Mouse (Mus musculus) megakaryocyte, embryonic 14.5 days (primary cell): ENCODE measurements around the gene Zfyve19. TPM values are rescaled to one million over a fixed set of nuclear protein-coding genes. Genes with fewer than 3 reads are reported as not detected.
A peak's percentile ranks its signal among the peaks of the same experiment; 100 is the strongest.

Experiments used
- H3K27me3 ChIP-seq: replicated peaks from 2 replicates; pipeline ENCODE3; 2012; ENCODE audit warnings: inconsistent platforms
- H3K36me3 ChIP-seq: replicated peaks from 2 replicates; pipeline ENCODE3; 2012; ENCODE audit warnings: low read length, inconsistent platforms, mixed read lengths
- H3K4me1 ChIP-seq: 2 replicates; pipeline ENCODE4 v1.6.1; 2012; ENCODE audit warnings: inconsistent platforms
- H3K4me3 ChIP-seq: replicated peaks from 2 replicates; pipeline ENCODE3; 2012; ENCODE audit warnings: moderate library complexity, mild to moderate bottlenecking, inconsistent platforms
- H3K9me3 ChIP-seq: 2 replicates; pipeline ENCODE4 v1.6.1; 2012; ENCODE audit warnings: inconsistent platforms
- FLI1 ChIP-seq: IDR thresholded peaks from 2 replicates; pipeline ENCODE4 v1.6.1; 2012; ENCODE audit warnings: low read length, inconsistent platforms, mixed read lengths
- GATA1 ChIP-seq: IDR thresholded peaks from 3 replicates; pipeline ENCODE4 v1.6.1; 2012; ENCODE audit warnings: mixed read lengths, low read length, inconsistent platforms, borderline replicate concordance
- polyA plus RNA-seq: library from polyadenylated mRNA; stranded (reverse); fragments of >175 nt; gene quantifications from 2 replicates; pipeline ENCODE4 v1.2.3, GENCODE M21; 2012; ENCODE audit warnings: low replicate concordance; ENCODE audit not compliant: insufficient read depth

Gene Zfyve19
- polyA plus RNA-seq, 1 experiment: 19.5 TPM

GRCm38 (mm10) chr2:119172446-119172845, 36.0 kb upstream of the Zfyve19 start:
- TF ChIP-seq FLI1 (no peak), GATA1 (no peak)
- Histone ChIP-seq H3K9me3 (no peaks in the 10 kb centered on the region), H3K27me3 (peaks cover 10% of the 10 kb centered on the region), H3K4me1 (peaks cover 85% of the 10 kb centered on the region), H3K36me3 (peaks cover 18% of the 10 kb centered on the region), H3K4me3 (peak overlapping the region; percentile 78)

GRCm38 (mm10) chr2:119172862-119173576, 35.4 kb upstream of the Zfyve19 start:
- peaks cover 22% of the 10 kb centered on the region for H3K36me3 ChIP-seq
- no peaks in the 10 kb centered on the region for H3K9me3 ChIP-seq
- H3K4me1 ChIP-seq: peaks cover 81% of the 10 kb centered on the region
- peaks cover 6% of the 10 kb centered on the region for H3K27me3 ChIP-seq
- peak overlapping the region; percentile 78 for H3K4me3 ChIP-seq
- TF ChIP-seq GATA1 (no peak), FLI1 (no peak)

GRCm38 (mm10) chr2:119173991-119174651, 34.3 kb upstream of the Zfyve19 start, which contains the start of gene Gm14137:
TSS of gene Gm14137 (plus strand) at chr2:119174509.
- H3K9me3 ChIP-seq: no peaks in the 10 kb centered on the region
- no peak for TF ChIP-seq GATA1
- no peak for TF ChIP-seq FLI1
- H3K4me1 ChIP-seq: peaks cover 76% of the 10 kb centered on the region
- no peak within 1 kb of the TSS for H3K4me3 ChIP-seq
- peaks cover 6% of the 10 kb centered on the region for H3K27me3 ChIP-seq
- peaks cover 30% of the 10 kb centered on the region for H3K36me3 ChIP-seq

- TF ChIP-seq FLI1: no peak
- TF ChIP-seq GATA1: no peak
- H3K4me3 ChIP-seq: no peak overlapping the region
- H3K4me1 ChIP-seq: peaks cover 69% of the 10 kb centered on the region
- H3K27me3 ChIP-seq: peaks cover 6% of the 10 kb centered on the region
- no peaks in the 10 kb centered on the region for H3K9me3 ChIP-seq
- H3K36me3 ChIP-seq: peaks cover 37% of the 10 kb centered on the region
Observed at GRCm38 (mm10) chr2:119174866-119175265, 33.6 kb upstream of the Zfyve19 start.

GRCm38 (mm10) chr2:119175614-119176013, 32.8 kb upstream of the Zfyve19 start:
- H3K27me3 ChIP-seq: peaks cover 6% of the 10 kb centered on the region
- no peak overlapping the region for H3K4me3 ChIP-seq
- no peaks in the 10 kb centered on the region for H3K9me3 ChIP-seq
- peaks cover 62% of the 10 kb centered on the region for H3K4me1 ChIP-seq
- TF ChIP-seq GATA1: no peak
- TF ChIP-seq FLI1: no peak
- H3K36me3 ChIP-seq: peaks cover 45% of the 10 kb centered on the region

- no peak overlapping the region for H3K4me3 ChIP-seq
- TF ChIP-seq FLI1 (no peak), GATA1 (no peak)
- H3K4me1 ChIP-seq: peaks cover 56% of the 10 kb centered on the region
- peaks cover 46% of the 10 kb centered on the region for H3K36me3 ChIP-seq
- H3K27me3 ChIP-seq: peaks cover 6% of the 10 kb centered on the region
- H3K9me3 ChIP-seq: no peaks in the 10 kb centered on the region
Observed at GRCm38 (mm10) chr2:119176761-119177160, 31.7 kb upstream of the Zfyve19 start.

- no peaks in the 10 kb centered on the region for H3K9me3 ChIP-seq
- H3K4me1 ChIP-seq: peaks cover 54% of the 10 kb centered on the region
- peaks cover 6% of the 10 kb centered on the region for H3K27me3 ChIP-seq
- H3K4me3 ChIP-seq: no peak overlapping the region
- TF ChIP-seq GATA1 (no peak), FLI1 (no peak)
- H3K36me3 ChIP-seq: peaks cover 45% of the 10 kb centered on the region
Observed at GRCm38 (mm10) chr2:119177384-119177939, 31.0 kb upstream of the Zfyve19 start.

- TF ChIP-seq GATA1 (no peak), FLI1 (no peak)
- peaks cover 47% of the 10 kb centered on the region for H3K36me3 ChIP-seq
- H3K9me3 ChIP-seq: no peaks in the 10 kb centered on the region
Observed at GRCm38 (mm10) chr2:119182914-119183313, 25.5 kb upstream of the Zfyve19 start.

GRCm38 (mm10) chr2:119189029-119189710, 19.2 kb upstream of the Zfyve19 start:
- peaks cover 7% of the 10 kb centered on the region for H3K36me3 ChIP-seq
- peak overlapping the region; percentile 91 for H3K4me3 ChIP-seq

More at GRCm38 (mm10) chr2:119182914-119183313, 25.5 kb upstream of the Zfyve19 start:
- H3K4me3 ChIP-seq: no peak overlapping the region
- H3K27me3 ChIP-seq: no peaks in the 10 kb centered on the region
- H3K4me1 ChIP-seq: peaks cover 42% of the 10 kb centered on the region

More at GRCm38 (mm10) chr2:119189029-119189710, 19.2 kb upstream of the Zfyve19 start:
- TF ChIP-seq GATA1 (no peak), FLI1 (no peak)
- Histone ChIP-seq H3K4me1 (peaks cover 35% of the 10 kb centered on the region), H3K27me3 (no peaks in the 10 kb centered on the region), H3K9me3 (no peaks in the 10 kb centered on the region)
